Mouse (Mus musculus): ENCODE results near the gene Zbtb20.

DNA sequence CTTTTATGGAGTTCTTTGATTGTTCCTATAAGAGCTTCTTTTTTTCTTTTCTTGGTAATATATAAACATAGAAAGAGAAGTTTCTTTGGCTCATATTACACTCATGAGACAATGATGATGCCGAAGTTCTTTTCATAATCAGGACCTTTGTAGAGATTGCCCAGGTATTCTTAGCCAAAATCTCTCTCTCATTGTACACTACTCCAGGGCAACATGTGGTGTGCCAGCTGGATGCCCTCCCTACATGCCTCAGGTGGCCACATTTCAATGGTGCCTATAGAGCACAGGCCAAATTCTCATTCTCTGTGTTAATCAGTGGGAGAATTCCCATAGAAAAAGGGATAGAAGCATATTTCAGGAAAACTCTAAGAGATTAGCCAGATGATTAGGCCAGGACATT, 297.2 kb downstream of the Zbtb20 start:
- TF ChIP-seq POLR2A (IDR thresholded peaks at IDR 0.05; ENCODE audit: low read depth, low read length) (no peak), CTCF (IDR thresholded peaks at IDR 0.05; ENCODE audit: extremely low read depth, insufficient read length, insufficient replicate concordance, low read depth, low read length) (no peak)

Data from small intestine, adult 2 months (tissue).